Mouse (Mus musculus) megakaryocyte, embryonic 14.5 days (primary cell): ENCODE data around the gene Slc25a12.

ENCODE experiments used
- FLI1 ChIP-seq: IDR thresholded peaks from 2 replicates; pipeline ENCODE4 v1.6.1; 2012; ENCODE audit warnings: low read length, inconsistent platforms, mixed read lengths
- GATA1 ChIP-seq: IDR thresholded peaks from 3 replicates; pipeline ENCODE4 v1.6.1; 2012; ENCODE audit warnings: mixed read lengths, low read length, inconsistent platforms, borderline replicate concordance

DNA sequence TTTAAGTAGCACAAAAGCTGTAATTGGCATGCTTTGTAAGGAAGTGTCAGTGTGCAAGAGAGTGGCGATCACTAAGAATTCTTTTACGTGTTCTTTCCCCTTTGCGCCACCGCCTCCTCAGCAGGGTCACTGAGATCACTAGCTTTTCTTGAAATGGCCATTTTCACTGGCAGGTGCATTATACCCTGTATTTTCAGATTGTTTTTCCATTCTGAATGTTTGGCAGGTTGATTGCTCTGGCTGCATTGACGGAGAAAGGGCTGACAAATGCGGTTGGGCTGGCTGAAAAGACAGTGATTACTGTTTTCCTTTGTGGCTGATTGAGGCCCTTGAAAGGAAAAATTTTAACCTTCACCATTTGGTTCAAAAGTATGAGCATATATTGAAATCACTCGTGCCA, 122.7 kb downstream of the Slc25a12 start:
- no peak for TF ChIP-seq GATA1
- TF ChIP-seq FLI1: no peak
